Mouse (Mus musculus) forebrain, embryonic 11.5 days (tissue): Measurements from ENCODE around the gene Gm16181. TPM values are rescaled to one million over a fixed set of nuclear protein-coding genes. Genes with fewer than 3 reads are reported as not detected.

Experiments used
- ATAC-seq: fragments of 200-750 bp; cut with Nextera tagmentation; replicated peaks from 2 replicates; pipeline ENCODE4 v1.8.0; 2017; ENCODE audit warnings: moderate TSS enrichment; ENCODE audit not compliant: low FRiP score
- DNase-seq: peaks from one replicate; pipeline ENCODE4 v3.0.0-alpha.2; 2017; ENCODE audit warnings: low spot score
- H3K27ac ChIP-seq: fragments of 300-500 bp; sonication (generic); 2 replicates; pipeline ENCODE4 v1.5.1; 2014; ENCODE audit warnings: low read depth, low read length
- H3K27me3 ChIP-seq: fragments of 300-500 bp; sonication (generic); 2 replicates; pipeline ENCODE4 v1.6.1; 2014; ENCODE audit warnings: mild to moderate bottlenecking, low read length, mixed read lengths; ENCODE audit not compliant: control insufficient read depth, insufficient read depth
- H3K36me3 ChIP-seq: fragments of 300-500 bp; sonication (generic); 2 replicates; pipeline ENCODE4 v1.6.1; 2014; ENCODE audit warnings: mild to moderate bottlenecking, low read length, moderate library complexity, mixed read lengths; ENCODE audit not compliant: control insufficient read depth, insufficient read depth
- H3K4me1 ChIP-seq: fragments of 300-500 bp; sonication (generic); replicated peaks from 2 replicates; pipeline ENCODE4 v1.6.1; 2014; ENCODE audit warnings: low read length, mixed read lengths; ENCODE audit not compliant: control insufficient read depth, insufficient read depth
- H3K4me2 ChIP-seq: fragments of 300-500 bp; sonication (generic); 2 replicates; pipeline ENCODE4 v1.6.1; 2014; ENCODE audit warnings: low read depth, mild to moderate bottlenecking, low read length, moderate library complexity, mixed read lengths; ENCODE audit not compliant: severe bottlenecking
- H3K4me3 ChIP-seq: fragments of 300-500 bp; sonication (generic); 2 replicates; pipeline ENCODE4 v1.5.1; 2014; ENCODE audit warnings: low read depth, low read length
- H3K9ac ChIP-seq: fragments of 300-500 bp; sonication (generic); 2 replicates; pipeline ENCODE4 v1.6.1; 2014; ENCODE audit warnings: low read length
- H3K9me3 ChIP-seq: fragments of 300-500 bp; sonication (generic); 2 replicates; pipeline ENCODE4 v1.6.1; 2016; ENCODE audit warnings: low read length, mixed read lengths; ENCODE audit not compliant: control insufficient read depth
- WGBS: fragments of 180-500 bp; shearing (Covaris S2); extraction: QIAGEN DNeasy Blood & Tissue Kit; methylation state at CpG from one replicate; pipeline ENCODE4 v1.1.7; 2014; 5-methylcytosine and 5-hydroxymethylcytosine counted together
- polyA plus RNA-seq: library from polyadenylated mRNA; unstranded; fragments of >200 nt; fragmentation: Nextera tagmentation; extraction: Ambion mirVana; gene quantifications from 2 replicates; pipeline ENCODE4 v1.2.1, GENCODE M21; 2014

The Gm16181 gene
- polyA plus RNA-seq, 1 experiment from 2014 or later, result not detected

DNA sequence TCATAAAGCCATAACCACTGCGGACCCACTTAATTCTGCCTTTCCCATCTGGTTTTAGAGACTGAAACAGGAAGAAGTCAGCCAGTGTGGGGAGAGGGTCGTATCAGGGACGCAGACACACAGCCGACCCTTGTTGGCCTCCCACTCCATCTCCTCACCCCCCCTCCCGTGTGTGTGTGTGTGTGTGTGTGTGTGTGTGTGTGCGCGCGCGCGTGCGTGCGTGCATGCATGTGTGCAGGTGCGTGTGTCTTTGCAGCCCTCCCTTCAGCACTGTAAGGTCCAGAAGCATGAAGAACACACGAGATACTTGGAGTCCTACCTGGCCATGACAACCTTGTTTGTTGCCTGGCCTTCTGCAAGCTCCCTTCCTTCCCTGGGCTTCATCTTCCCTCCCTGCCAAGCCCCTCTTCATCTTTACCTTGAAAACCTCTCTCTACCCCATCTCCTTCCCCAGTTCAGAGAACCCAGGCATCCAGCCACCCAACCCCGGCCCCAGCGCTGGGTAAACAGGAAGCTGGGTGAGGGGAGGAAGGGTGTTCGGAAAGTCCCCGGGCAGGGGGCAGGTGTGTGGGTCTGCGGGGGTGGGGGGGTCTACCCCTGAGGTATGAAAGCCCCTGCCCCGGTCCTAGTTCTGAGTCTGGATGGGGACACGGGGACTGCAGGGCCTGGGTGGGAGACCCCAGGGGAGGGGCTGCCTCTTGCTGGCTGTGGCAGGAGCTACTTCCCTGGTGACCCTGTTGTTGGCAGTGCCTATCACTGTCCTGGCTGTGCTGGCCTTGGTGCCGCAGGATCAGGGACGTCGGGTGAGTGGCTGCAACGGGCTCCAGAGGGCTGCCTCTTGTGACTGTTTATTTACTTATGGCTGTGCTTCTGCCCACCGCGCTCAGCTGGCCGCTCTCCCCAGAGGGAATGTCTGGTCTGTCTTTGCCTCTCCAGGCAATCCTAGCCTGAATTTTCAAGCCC is 26.5 kb upstream of the Gm16181 start, which contains the start of gene Ltb:
Gene Ltb, plus strand, starts transcription at position 559 of the 963 bp plus-strand sequence.
- H3K4me2 ChIP-seq, result peak within 1 kb of the TSS; percentile 59; the same call in 1 of the 2 replicates
- H3K9ac ChIP-seq, result no peak within 1 kb of the TSS; the same call in 1 of the 2 replicates
- DNase-seq (no peak), ATAC-seq (no peak)
- H3K27ac ChIP-seq, result no peak within 1 kb of the TSS
- peaks cover 18% of the 10 kb centered on the region for H3K27me3 ChIP-seq
- no peaks in the 10 kb centered on the region for H3K36me3 ChIP-seq
- 80% methylated on average over 28 of the region's 28 CpGs for WGBS
- H3K9me3 ChIP-seq, result no peaks in the 10 kb centered on the region
- H3K4me3 ChIP-seq, result no peak within 1 kb of the TSS
- peaks cover 3% of the 10 kb centered on the region; the same call in 1 of the 2 replicates for H3K4me1 ChIP-seq

GRCm38 (mm10) chr17:35194844-35195630 is 25.6 kb upstream of the Gm16181 start:
- peaks cover 18% of the 10 kb centered on the region for H3K27me3 ChIP-seq
- DNase-seq (no peak), ATAC-seq (no peak)
- 49% methylated on average over 18 of the region's 19 CpGs for WGBS
- H3K27ac ChIP-seq, result no peak overlapping the region
- peak overlapping the region; percentile 59 for H3K4me2 ChIP-seq
- H3K36me3 ChIP-seq, result no peaks in the 10 kb centered on the region
- H3K4me1 ChIP-seq, result peaks cover 3% of the 10 kb centered on the region; the same call in 1 of the 2 replicates
- peak overlapping the region; percentile 32 for H3K9ac ChIP-seq
- no peaks in the 10 kb centered on the region for H3K9me3 ChIP-seq
- H3K4me3 ChIP-seq, result peak overlapping the region; percentile 32

DNA sequence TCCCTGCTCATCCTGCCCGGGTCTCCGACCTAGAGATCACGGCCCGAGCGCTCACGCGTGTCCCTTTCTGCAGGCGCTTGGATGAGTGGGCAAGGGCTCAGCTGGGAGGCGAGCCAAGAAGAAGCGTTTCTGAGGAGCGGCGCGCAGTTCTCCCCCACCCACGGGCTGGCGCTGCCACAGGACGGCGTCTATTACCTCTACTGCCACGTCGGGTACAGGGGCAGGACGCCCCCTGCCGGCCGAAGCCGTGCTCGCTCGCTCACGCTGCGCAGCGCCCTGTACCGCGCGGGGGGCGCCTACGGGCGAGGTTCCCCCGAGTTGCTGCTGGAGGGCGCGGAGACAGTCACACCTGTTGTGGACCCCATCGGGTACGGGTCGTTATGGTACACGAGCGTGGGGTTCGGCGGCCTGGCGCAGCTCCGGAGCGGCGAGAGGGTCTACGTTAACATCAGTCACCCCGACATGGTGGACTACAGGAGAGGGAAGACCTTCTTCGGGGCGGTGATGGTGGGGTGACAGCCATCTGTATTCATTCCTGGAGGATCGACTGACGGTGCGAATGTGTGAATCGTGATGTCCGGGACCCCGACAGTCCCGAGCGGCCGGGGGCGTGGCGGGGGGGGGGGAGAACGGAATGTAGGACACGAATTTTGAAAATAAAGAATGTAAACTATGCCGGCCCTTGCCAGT is 24.9 kb upstream of the Gm16181 start:
- Histone ChIP-seq H3K27me3 (peaks cover 20% of the 10 kb centered on the region), H3K27ac (no peak overlapping the region)
- peak; percentile 86 for DNase-seq

GRCm38 (mm10) chr17:35196321-35196641 is 24.4 kb upstream of the Gm16181 start:
- H3K27me3 ChIP-seq, result peaks cover 20% of the 10 kb centered on the region
- no peak overlapping the region; the same call in 1 of the 2 replicates for H3K9ac ChIP-seq
- ATAC-seq (no peak), DNase-seq (no peak)
- H3K36me3 ChIP-seq, result no peaks in the 10 kb centered on the region
- no peaks in the 10 kb centered on the region for H3K9me3 ChIP-seq
- H3K4me2 ChIP-seq, result peak overlapping the region; percentile 59
- H3K4me3 ChIP-seq, result peak overlapping the region; percentile 32; the same call in 1 of the 2 replicates
- H3K4me1 ChIP-seq, result peaks cover 3% of the 10 kb centered on the region; the same call in 1 of the 2 replicates
- WGBS, result 31% methylated on average over 9 of the region's 9 CpGs
- no peak overlapping the region for H3K27ac ChIP-seq

More for the DNA sequence above, 24.9 kb upstream of the Gm16181 start:
- no peaks in the 10 kb centered on the region for H3K36me3 ChIP-seq
- H3K9me3 ChIP-seq, result no peaks in the 10 kb centered on the region
- peaks cover 3% of the 10 kb centered on the region; the same call in 1 of the 2 replicates for H3K4me1 ChIP-seq
- 2% methylated on average over 66 of the region's 66 CpGs for WGBS
- peak overlapping the region; percentile 59 for H3K4me2 ChIP-seq
- ATAC-seq, result peak; percentile 72
- peak overlapping the region; percentile 32 for H3K9ac ChIP-seq
- H3K4me3 ChIP-seq, result peak overlapping the region; percentile 32

GRCm38 (mm10) chr17:35197126-35197525 is 23.5 kb upstream of the Gm16181 start:
- 47% methylated on average over 6 of the region's 6 CpGs for WGBS
- no peak for ATAC-seq
- no peak overlapping the region for H3K9ac ChIP-seq
- peaks cover 3% of the 10 kb centered on the region; the same call in 1 of the 2 replicates for H3K4me1 ChIP-seq
- H3K27ac ChIP-seq, result no peak overlapping the region
- no peak overlapping the region for H3K4me3 ChIP-seq
- H3K36me3 ChIP-seq, result no peaks in the 10 kb centered on the region
- no peak overlapping the region for H3K4me2 ChIP-seq
- no peak for DNase-seq
- H3K9me3 ChIP-seq, result no peaks in the 10 kb centered on the region
- peaks cover 20% of the 10 kb centered on the region for H3K27me3 ChIP-seq

GRCm38 (mm10) chr17:35198029-35198428 is 22.6 kb upstream of the Gm16181 start:
- Histone ChIP-seq H3K36me3 (no peaks in the 10 kb centered on the region), H3K4me1 (peaks cover 3% of the 10 kb centered on the region; the same call in 1 of the 2 replicates), H3K4me2 (no peak overlapping the region), H3K9ac (no peak overlapping the region), H3K27me3 (peaks cover 20% of the 10 kb centered on the region), H3K9me3 (no peaks in the 10 kb centered on the region), H3K4me3 (no peak overlapping the region), H3K27ac (no peak overlapping the region)
- 62% methylated on average over 7 of the region's 7 CpGs for WGBS
- ATAC-seq (no peak), DNase-seq (no peak)

GRCm38 (mm10) chr17:35198946-35199345 is 21.7 kb upstream of the Gm16181 start:
- H3K9ac ChIP-seq, result no peak overlapping the region
- ATAC-seq, result no peak

DNA sequence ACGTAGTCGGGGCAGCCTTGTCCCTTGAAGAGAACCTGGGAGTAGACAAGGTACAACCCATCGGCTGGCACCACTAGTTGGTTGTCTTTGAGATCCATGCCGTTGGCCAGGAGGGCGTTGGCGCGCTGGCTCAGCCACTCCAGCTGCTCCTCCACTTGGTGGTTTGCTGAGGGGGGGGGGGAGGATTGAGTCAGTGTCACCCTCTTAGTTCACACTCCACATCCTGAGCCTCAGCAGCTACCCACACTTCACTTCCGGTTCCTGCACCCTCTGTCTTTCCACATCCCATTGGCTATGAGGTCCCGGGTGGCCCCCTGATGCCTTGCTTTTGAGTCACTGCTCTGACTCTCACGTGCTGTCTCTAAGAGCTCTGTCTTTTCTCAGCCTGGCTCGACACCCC is 20.2 kb upstream of the Gm16181 start:
- ATAC-seq, result no peak
- no peak for DNase-seq
- no peak overlapping the region for H3K9ac ChIP-seq
- WGBS, result 89% methylated on average over 11 of the region's 11 CpGs
- H3K4me2 ChIP-seq, result no peak overlapping the region
- H3K4me3 ChIP-seq, result no peak overlapping the region
- H3K4me1 ChIP-seq, result peaks cover 3% of the 10 kb centered on the region; the same call in 1 of the 2 replicates
- H3K9me3 ChIP-seq, result no peaks in the 10 kb centered on the region
- H3K36me3 ChIP-seq, result no peaks in the 10 kb centered on the region
- no peak overlapping the region for H3K27ac ChIP-seq
- H3K27me3 ChIP-seq, result peaks cover 15% of the 10 kb centered on the region

More at GRCm38 (mm10) chr17:35198946-35199345, 21.7 kb upstream of the Gm16181 start:
- Histone ChIP-seq H3K36me3 (no peaks in the 10 kb centered on the region), H3K27me3 (peaks cover 20% of the 10 kb centered on the region), H3K27ac (no peak overlapping the region), H3K4me1 (peaks cover 3% of the 10 kb centered on the region; the same call in 1 of the 2 replicates), H3K4me3 (no peak overlapping the region), H3K4me2 (no peak overlapping the region), H3K9me3 (no peaks in the 10 kb centered on the region)
- DNase-seq, result no peak
- 24% methylated on average over 8 of the region's 8 CpGs for whole genome bisulfite sequencing
